Mouse (Mus musculus): ENCODE results near the gene Cipc.

- TF ChIP-seq TAL1 (conservative IDR thresholded peaks at IDR 0.05; ENCODE audit: low read depth, low read length) (no peak), CTCF (IDR thresholded peaks at IDR 0.05; ENCODE audit: low read depth, low read length) (no peak)
Observed at GRCm38 (mm10) chr12:86975761-86976160, 28.9 kb downstream of the Cipc start.
